Mouse (Mus musculus): ENCODE data around the gene Fry.

Fry gene

GRCm38 (mm10) chr5:150220333-150220732 is 101.9 kb downstream of the Fry start:
- peak; percentile 80 for DNase-seq (ENCODE audit: low read depth, low spot score)

GRCm38 (mm10) chr5:150221806-150222205 is 103.4 kb downstream of the Fry start:
- DNase-seq (ENCODE audit: low read depth, low spot score) = peak; percentile 59

- no peak for DNase-seq (ENCODE audit: low read depth, low spot score)
These were observed 105.2 kb downstream of the Fry start for GRCm38 (mm10) chr5:150223546-150224239.

- DNase-seq (ENCODE audit: low read depth, low spot score) = no peak
These were observed 110.6 kb downstream of the Fry start for GRCm38 (mm10) chr5:150229086-150229485.

GRCm38 (mm10) chr5:150229776-150230175 is 111.3 kb downstream of the Fry start:
- peak; percentile 77 for DNase-seq (ENCODE audit: low read depth, low spot score)

- peak; percentile 81 for DNase-seq (ENCODE audit: low read depth, low spot score)
These were observed 114.0 kb downstream of the Fry start for GRCm38 (mm10) chr5:150232159-150233150.

- DNase-seq (ENCODE audit: low read depth, low spot score) = peak; percentile 81
These were observed 114.9 kb downstream of the Fry start for GRCm38 (mm10) chr5:150233154-150233886.

- no peak for DNase-seq (ENCODE audit: low read depth, low spot score)
These were observed 117.5 kb downstream of the Fry start for GRCm38 (mm10) chr5:150235931-150236330.

GRCm38 (mm10) chr5:150236597-150236996 is 118.2 kb downstream of the Fry start:
- peak; percentile 61 for DNase-seq (ENCODE audit: low read depth, low spot score)

GRCm38 (mm10) chr5:150241638-150242037 is 123.2 kb downstream of the Fry start:
- no peak for DNase-seq (ENCODE audit: low read depth, low spot score)

GRCm38 (mm10) chr5:150246737-150247136 is 128.3 kb downstream of the Fry start:
- DNase-seq (ENCODE audit: low read depth, low spot score) = peak; percentile 77

GRCm38 (mm10) chr5:150257764-150258163 is 139.3 kb downstream of the Fry start:
- peak; percentile 43 for DNase-seq (ENCODE audit: low read depth, low spot score)

GRCm38 (mm10) chr5:150259191-150260053 is 141.0 kb downstream of the Fry start:
- peak; percentile 54 for DNase-seq (ENCODE audit: low read depth, low spot score)

GRCm38 (mm10) chr5:150260054-150260386 is 141.6 kb downstream of the Fry start:
- DNase-seq (ENCODE audit: low read depth, low spot score) = no peak

GRCm38 (mm10) chr5:150261361-150261760 is 142.9 kb downstream of the Fry start:
- DNase-seq (ENCODE audit: low read depth, low spot score) = no peak

- no peak for DNase-seq (ENCODE audit: low read depth, low spot score)
These were observed 143.7 kb downstream of the Fry start for GRCm38 (mm10) chr5:150262046-150262716.

- no peak for DNase-seq (ENCODE audit: low read depth, low spot score)
These were observed 144.3 kb downstream of the Fry start for GRCm38 (mm10) chr5:150262717-150263103.

GRCm38 (mm10) chr5:150263162-150263561 is 144.7 kb downstream of the Fry start:
- DNase-seq (ENCODE audit: low read depth, low spot score) = no peak

GRCm38 (mm10) chr5:150263656-150264055 is 145.2 kb downstream of the Fry start:
- DNase-seq (ENCODE audit: low read depth, low spot score) = no peak

GRCm38 (mm10) chr5:150265005-150265404 is 146.6 kb downstream of the Fry start:
- DNase-seq (ENCODE audit: low read depth, low spot score) = no peak
